Mouse (Mus musculus) hindbrain, embryonic 10.5 days (tissue): ENCODE results near the gene Plcg2. TPM values are rescaled to one million over a fixed set of nuclear protein-coding genes. Genes with fewer than 3 reads are reported as not detected.
A peak's percentile ranks its signal among the peaks of the same experiment; 100 is the strongest.

Experiments
- DNase-seq: peaks from one replicate; pipeline ENCODE4 v3.0.0-alpha.2; 2017; ENCODE audit warnings: low spot score
- H3K27ac ChIP-seq: fragments of 300-500 bp; sonication (generic); 2 replicates; pipeline ENCODE4 v1.5.1; 2016; ENCODE audit warnings: mild to moderate bottlenecking, moderate library complexity
- H3K27me3 ChIP-seq: fragments of 300-500 bp; sonication (generic); 2 replicates; pipeline ENCODE4 v1.6.1; 2016; ENCODE audit warnings: mild to moderate bottlenecking; ENCODE audit not compliant: poor library complexity, insufficient read depth, severe bottlenecking
- H3K36me3 ChIP-seq: fragments of 300-500 bp; sonication (generic); 2 replicates; pipeline ENCODE4 v1.6.1; 2016; ENCODE audit warnings: mild to moderate bottlenecking, moderate library complexity
- H3K4me1 ChIP-seq: fragments of 300-500 bp; sonication (generic); replicated peaks from 2 replicates; pipeline ENCODE4 v1.6.1; 2016; ENCODE audit warnings: mild to moderate bottlenecking
- H3K4me3 ChIP-seq: fragments of 300-500 bp; sonication (generic); 2 replicates; pipeline ENCODE4 v1.5.1; 2016; ENCODE audit warnings: mild to moderate bottlenecking, moderate library complexity
- H3K9me3 ChIP-seq: fragments of 300-500 bp; sonication (generic); 2 replicates; pipeline ENCODE4 v1.6.1; 2016; ENCODE audit warnings: mild to moderate bottlenecking, moderate library complexity
- WGBS: fragments of 180-500 bp; shearing (Covaris S2); methylation state at CpG from one replicate; pipeline ENCODE4 v1.1.7; 2016; 5-methylcytosine and 5-hydroxymethylcytosine counted together
- polyA plus RNA-seq: library from polyadenylated mRNA; unstranded; fragments of >200 nt; fragmentation: Nextera tagmentation; extraction: Ambion mirVana; gene quantifications from 2 replicates; pipeline ENCODE4 v1.2.1, GENCODE M21; 2016

Gene Plcg2
- polyA plus RNA-seq, 1 experiment from 2014 or later: 3.7 TPM

DNA sequence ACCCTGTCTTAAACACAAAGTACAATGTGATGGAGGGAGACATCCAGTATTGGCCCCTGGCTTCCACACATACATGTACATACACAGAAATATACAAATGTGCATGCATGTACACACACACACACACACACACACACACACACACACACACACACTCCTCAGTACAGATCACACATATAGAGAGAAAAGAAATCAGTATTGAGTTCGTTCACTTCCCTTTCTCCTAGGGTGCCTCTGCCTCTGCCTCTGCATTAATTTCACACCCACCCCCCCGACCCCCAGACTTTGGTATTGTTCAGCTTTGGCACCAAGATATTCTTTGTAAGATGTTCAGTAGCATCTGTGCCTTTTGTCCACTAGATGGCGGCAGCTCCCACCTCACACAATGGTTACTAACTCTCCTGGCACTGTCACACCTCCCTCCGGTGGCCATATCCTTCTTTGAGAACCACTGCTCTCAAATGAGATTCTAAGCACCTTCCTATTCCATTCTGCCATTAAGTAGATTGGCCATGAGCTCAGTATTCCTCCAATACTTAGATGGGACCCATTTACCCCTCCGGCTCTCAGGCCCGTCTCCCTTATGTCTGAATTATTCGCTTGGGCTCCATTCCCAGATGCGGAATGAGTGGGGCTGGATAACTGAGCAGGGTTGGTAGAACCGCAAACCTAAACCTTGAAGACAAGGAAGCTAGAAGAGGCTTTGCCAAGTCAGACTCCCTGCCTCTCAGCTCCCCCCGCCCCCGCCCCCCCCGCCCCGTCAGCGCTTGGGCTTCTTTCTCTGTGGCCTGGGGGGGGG, 128.1 kb downstream of the Plcg2 start:
- 73% methylated on average over 14 of the region's 14 CpGs for WGBS
- H3K4me3 ChIP-seq: no peak overlapping the region
- H3K9me3 ChIP-seq: peaks cover 7% of the 10 kb centered on the region; the same call in 1 of the 2 replicates
- H3K4me1 ChIP-seq: no peaks in the 10 kb centered on the region
- peak; percentile 61 for DNase-seq
- H3K27ac ChIP-seq: no peak overlapping the region
- H3K27me3 ChIP-seq: no peaks in the 10 kb centered on the region
- H3K36me3 ChIP-seq: no peaks in the 10 kb centered on the region

DNA sequence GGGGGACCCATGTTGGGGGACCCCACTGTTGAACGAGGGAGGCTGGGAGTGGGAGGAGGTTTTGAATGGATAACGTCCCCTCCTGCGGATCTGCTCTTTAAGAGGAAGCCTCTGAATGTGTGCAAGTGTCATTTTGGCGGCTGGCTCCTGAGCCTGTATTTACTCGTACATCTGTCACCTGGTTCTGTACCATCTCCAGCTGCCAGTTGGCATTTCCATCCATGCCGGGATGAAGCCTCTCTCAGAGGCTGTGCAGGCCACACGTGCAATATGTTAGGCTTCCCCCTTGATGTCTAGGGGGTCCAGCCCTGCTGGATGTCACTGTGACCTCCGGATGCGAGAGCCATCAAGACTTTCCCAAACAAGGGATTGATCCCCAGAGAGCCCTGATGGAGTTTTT, 129.0 kb downstream of the Plcg2 start:
- Histone ChIP-seq H3K9me3 (peaks cover 7% of the 10 kb centered on the region; the same call in 1 of the 2 replicates), H3K36me3 (no peaks in the 10 kb centered on the region), H3K27ac (no peak overlapping the region), H3K4me1 (no peaks in the 10 kb centered on the region), H3K4me3 (no peak overlapping the region), H3K27me3 (no peaks in the 10 kb centered on the region)
- 68% methylated on average over 9 of the region's 9 CpGs for WGBS
- DNase-seq: no peak

DNA sequence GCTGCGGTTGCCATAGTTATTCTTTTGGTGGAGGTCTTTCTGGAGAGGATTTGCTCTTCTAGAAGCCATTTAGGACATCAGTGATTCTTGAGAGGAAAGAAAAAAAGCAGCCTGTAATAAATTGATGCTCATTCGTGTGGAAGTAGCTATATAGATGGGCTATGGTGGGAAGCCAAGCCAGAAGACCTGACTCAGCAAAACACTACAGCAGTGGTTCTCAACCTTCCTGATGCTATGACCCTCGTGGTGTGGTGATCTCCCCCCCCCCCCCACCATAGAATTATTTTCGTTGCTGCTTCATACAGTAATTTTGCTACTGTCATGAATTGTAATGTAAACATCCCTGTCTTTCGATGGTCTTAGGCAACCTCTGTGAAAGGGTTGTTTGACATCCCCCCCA, 134.4 kb downstream of the Plcg2 start:
- H3K27me3 ChIP-seq: no peaks in the 10 kb centered on the region
- H3K36me3 ChIP-seq: no peaks in the 10 kb centered on the region
- H3K9me3 ChIP-seq: no peaks in the 10 kb centered on the region
- WGBS: 86% methylated on average over 5 of the region's 5 CpGs
- H3K4me3 ChIP-seq: no peak overlapping the region
- DNase-seq: no peak
- H3K27ac ChIP-seq: no peak overlapping the region
- no peaks in the 10 kb centered on the region for H3K4me1 ChIP-seq

DNA sequence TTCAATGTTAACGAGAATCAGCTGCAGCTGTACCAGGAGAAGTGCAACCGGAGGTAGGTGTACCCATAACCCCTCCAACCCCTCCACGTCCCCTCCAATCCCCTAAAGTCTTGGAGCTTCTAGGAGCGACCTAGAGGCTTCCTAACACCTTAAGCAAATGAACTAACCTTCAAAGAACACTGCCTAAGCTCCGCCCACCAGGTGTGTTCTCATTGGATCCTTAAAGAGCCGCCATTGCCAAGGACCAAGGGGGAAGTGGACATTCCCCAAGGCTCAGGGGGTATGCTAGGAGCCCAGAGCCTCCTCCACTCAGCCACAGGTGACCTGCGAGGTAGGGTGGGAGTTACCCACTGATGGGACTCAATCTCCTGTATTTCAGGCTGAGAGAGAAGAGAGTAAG, 136.3 kb downstream of the Plcg2 start:
- no peak for DNase-seq
- Histone ChIP-seq H3K27ac (no peak overlapping the region), H3K4me3 (no peak overlapping the region), H3K9me3 (no peaks in the 10 kb centered on the region), H3K4me1 (no peaks in the 10 kb centered on the region), H3K27me3 (no peaks in the 10 kb centered on the region), H3K36me3 (no peaks in the 10 kb centered on the region)
- 85% methylated on average over 7 of the region's 7 CpGs for WGBS

DNA sequence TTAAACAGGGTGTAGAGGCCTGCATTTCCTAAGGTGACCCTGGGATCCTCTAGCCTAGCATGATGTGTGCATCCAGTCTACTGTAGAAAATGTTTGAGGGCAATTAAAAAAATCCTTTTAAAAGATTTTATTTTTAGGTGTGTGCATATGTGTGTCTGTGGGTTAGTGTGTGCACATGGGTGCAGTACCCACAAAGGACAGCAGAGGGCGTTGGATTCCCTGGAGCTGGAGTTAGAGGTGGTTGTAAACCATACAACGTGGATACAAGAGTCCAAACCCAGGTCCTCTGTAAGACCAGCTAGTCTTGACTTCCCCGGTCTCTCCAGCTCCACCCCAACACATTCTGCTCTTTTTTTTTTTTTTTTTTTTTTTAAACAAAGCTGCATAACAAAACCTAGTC, 139.4 kb downstream of the Plcg2 start:
- WGBS: 67% methylated on average over 3 of the region's 3 CpGs
- Histone ChIP-seq H3K27me3 (no peaks in the 10 kb centered on the region), H3K27ac (no peak overlapping the region), H3K4me3 (no peak overlapping the region), H3K4me1 (no peaks in the 10 kb centered on the region), H3K36me3 (no peaks in the 10 kb centered on the region), H3K9me3 (peaks cover 4% of the 10 kb centered on the region; the same call in 1 of the 2 replicates)
- no peak for DNase-seq

DNA sequence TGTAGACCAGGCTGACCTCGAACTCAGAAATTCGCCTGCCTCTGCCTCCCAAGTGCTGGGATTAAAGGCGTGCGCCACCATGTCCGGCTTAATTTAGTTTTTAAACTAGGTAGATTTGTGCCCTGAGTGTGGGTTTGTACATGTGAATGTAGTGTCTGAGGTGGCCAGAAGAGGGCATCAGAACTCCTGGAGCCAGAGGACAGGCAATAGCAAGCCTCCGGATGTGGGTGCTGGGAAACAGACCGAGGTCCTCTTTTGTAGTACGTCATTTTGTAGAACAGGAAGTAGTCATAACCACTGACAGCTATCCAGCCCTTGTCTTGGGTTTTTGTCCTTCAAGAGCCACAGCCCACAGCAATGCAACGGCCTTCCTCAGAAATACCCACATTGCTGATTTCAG, 141.5 kb downstream of the Plcg2 start:
- 95% methylated on average over 9 of the region's 9 CpGs for WGBS

DNA sequence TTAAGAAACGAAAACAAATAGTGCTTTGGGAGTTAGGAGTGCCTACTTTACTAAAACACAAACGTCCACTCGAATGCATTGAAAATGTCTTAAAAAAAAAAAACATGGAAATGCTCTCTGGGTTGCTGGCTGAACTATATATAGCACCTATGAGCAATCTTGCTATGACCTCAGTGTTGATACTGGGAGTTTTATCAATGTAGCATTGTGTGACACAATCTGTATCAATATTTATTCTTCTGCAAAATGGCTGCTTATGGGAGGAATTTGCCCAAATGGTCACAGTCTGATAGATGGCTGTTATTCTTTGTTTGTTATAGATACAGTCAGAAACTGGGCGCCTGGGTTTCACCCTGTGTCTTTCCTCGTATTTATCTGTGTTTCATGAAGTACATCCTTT, 147.4 kb downstream of the Plcg2 start:
- no peak for DNase-seq
- Histone ChIP-seq H3K4me3 (no peak overlapping the region), H3K27me3 (no peaks in the 10 kb centered on the region), H3K27ac (no peak overlapping the region), H3K4me1 (no peaks in the 10 kb centered on the region), H3K9me3 (no peaks in the 10 kb centered on the region), H3K36me3 (no peaks in the 10 kb centered on the region)
- WGBS: 72% methylated on average over 5 of the region's 5 CpGs

More for the DNA sequence above, 141.5 kb downstream of the Plcg2 start:
- peaks cover 4% of the 10 kb centered on the region; the same call in 1 of the 2 replicates for H3K9me3 ChIP-seq
- DNase-seq: no peak
- H3K4me1 ChIP-seq: no peaks in the 10 kb centered on the region
- no peak overlapping the region for H3K27ac ChIP-seq
- H3K4me3 ChIP-seq: no peak overlapping the region
- no peaks in the 10 kb centered on the region for H3K27me3 ChIP-seq
- no peaks in the 10 kb centered on the region for H3K36me3 ChIP-seq

DNA sequence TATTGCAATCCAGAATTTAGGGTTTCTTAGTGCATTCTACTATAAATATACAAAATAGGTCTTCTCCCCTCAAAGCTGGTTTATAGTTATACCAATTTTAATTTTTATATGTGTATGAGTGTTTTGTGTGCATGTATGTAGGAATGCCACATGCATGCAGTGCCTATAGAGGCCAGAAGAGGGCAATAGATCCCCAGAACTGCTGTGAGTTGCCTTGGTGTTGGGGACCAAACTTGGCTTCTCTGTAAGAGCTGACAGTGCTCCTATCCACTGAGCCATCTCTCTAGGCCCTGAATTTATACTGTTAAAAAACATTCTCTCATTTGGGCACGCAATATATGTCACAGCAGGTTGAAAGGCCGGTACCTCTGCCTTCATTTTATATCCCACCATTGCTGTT, 147.9 kb downstream of the Plcg2 start:
- Histone ChIP-seq H3K9me3 (no peaks in the 10 kb centered on the region), H3K4me1 (no peaks in the 10 kb centered on the region), H3K4me3 (no peak overlapping the region), H3K27me3 (no peaks in the 10 kb centered on the region), H3K27ac (no peak overlapping the region), H3K36me3 (no peaks in the 10 kb centered on the region)
- 46% methylated on average over 2 of the region's 2 CpGs for WGBS
- DNase-seq: peak; percentile 62

DNA sequence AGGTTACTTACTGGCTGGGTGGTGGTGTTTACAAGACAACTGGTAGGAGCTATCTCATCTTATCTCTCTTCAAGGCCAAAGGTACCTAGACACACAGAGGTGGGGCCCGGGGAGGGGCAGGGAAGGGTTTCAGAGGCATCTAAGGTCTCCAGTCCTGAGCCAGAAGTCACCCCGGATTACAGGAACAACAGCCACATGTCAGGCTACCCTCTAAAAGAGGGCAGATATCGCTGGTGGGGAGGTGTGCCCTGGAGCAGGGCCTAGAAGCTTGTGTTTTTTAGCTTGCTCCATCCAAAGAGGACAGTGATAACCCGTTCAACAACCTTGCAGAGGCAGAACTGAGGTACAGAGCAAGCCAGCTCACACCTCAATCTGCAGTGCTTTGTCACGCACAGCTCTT, 148.3 kb downstream of the Plcg2 start:
- Histone ChIP-seq H3K4me1 (no peaks in the 10 kb centered on the region), H3K27me3 (no peaks in the 10 kb centered on the region), H3K27ac (no peak overlapping the region), H3K4me3 (no peak overlapping the region), H3K36me3 (no peaks in the 10 kb centered on the region), H3K9me3 (no peaks in the 10 kb centered on the region)
- 72% methylated on average over 5 of the region's 5 CpGs for WGBS
- no peak for DNase-seq

DNA sequence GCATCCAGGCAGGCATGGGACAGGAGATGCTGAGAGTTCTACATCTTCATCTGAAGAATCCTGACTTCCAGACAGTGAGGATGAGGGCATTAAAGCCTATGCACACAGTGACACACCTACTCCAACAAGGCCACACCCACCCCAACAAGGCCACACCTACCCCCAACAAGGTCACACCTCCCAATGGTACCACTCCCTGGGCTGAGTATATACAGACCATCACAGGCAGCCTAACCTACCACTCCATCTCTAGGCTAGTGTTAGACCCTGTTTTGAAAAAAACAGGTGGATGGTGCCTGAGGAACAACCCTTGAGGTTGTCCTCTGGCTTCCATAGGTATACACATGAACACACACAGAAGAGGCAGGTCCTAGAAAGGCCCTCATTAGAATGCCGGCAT, 154.2 kb downstream of the Plcg2 start:
- H3K4me1 ChIP-seq: no peaks in the 10 kb centered on the region

DNA sequence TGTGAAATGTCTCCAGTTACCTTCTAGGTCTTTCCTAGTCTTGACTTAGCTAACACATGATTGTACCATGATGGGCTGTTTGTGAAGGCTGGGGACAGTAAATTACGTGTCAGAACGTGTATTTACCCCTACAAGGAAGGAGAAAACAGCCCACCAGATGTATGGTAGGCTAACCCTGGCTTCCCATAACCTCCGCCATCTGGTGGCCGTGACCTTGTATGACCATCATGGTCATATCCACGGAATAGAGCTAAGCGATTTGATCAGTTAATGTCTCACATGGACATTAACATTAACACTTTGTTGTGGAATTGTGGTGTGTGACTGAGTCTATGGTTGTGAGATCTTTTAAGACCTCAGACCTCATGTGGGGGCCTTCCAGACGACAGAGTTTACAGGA, 160.9 kb downstream of the Plcg2 start:
- Histone ChIP-seq H3K9me3 (no peaks in the 10 kb centered on the region), H3K27ac (no peak overlapping the region), H3K27me3 (no peaks in the 10 kb centered on the region), H3K36me3 (no peaks in the 10 kb centered on the region), H3K4me3 (no peak overlapping the region), H3K4me1 (peaks cover 17% of the 10 kb centered on the region)
- WGBS: 83% methylated on average over 7 of the region's 7 CpGs
- no peak for DNase-seq

More for the DNA sequence above, 154.2 kb downstream of the Plcg2 start:
- 97% methylated on average over 1 of the region's 1 CpGs for WGBS
- Histone ChIP-seq H3K36me3 (no peaks in the 10 kb centered on the region), H3K9me3 (no peaks in the 10 kb centered on the region), H3K4me3 (no peak overlapping the region), H3K27ac (no peak overlapping the region), H3K27me3 (no peaks in the 10 kb centered on the region)
- DNase-seq: no peak

DNA sequence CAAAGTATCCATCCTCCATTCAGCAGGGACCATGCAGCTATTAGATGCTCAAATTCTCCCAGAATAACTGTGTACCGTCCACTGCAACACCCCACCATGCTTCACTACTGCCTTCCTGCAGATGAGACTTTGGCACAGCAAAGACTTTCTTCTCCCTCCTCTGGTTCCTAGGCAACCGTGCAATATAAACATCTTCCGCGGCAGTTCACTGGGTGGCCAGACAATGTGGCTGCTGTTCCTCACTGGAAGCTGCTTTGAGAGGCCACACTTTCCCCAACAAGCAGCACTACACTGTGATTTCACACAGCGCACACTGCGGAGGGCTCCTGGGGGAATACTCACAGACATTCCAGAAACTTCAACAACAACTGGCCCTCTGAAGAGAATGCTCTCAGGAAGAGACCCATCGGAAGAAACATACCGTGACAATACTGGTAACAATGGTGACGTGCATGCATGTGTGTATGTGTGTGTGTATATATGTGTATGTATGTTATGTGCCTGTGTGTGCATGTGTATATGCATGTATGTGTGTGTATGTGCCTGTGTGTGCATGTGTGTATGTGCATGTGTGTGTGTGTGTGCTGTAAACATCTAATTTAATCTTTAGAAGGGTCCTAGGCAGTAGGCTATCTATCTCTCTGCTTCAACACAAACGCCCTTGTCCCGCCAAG, 162.4 kb downstream of the Plcg2 start:
- Histone ChIP-seq H3K36me3 (no peaks in the 10 kb centered on the region), H3K9me3 (no peaks in the 10 kb centered on the region), H3K27ac (peak overlapping the region; percentile 42; the same call in 1 of the 2 replicates), H3K27me3 (no peaks in the 10 kb centered on the region), H3K4me1 (peaks cover 17% of the 10 kb centered on the region), H3K4me3 (no peak overlapping the region)
- DNase-seq: peak; percentile 74
- WGBS: 33% methylated on average over 11 of the region's 11 CpGs

DNA sequence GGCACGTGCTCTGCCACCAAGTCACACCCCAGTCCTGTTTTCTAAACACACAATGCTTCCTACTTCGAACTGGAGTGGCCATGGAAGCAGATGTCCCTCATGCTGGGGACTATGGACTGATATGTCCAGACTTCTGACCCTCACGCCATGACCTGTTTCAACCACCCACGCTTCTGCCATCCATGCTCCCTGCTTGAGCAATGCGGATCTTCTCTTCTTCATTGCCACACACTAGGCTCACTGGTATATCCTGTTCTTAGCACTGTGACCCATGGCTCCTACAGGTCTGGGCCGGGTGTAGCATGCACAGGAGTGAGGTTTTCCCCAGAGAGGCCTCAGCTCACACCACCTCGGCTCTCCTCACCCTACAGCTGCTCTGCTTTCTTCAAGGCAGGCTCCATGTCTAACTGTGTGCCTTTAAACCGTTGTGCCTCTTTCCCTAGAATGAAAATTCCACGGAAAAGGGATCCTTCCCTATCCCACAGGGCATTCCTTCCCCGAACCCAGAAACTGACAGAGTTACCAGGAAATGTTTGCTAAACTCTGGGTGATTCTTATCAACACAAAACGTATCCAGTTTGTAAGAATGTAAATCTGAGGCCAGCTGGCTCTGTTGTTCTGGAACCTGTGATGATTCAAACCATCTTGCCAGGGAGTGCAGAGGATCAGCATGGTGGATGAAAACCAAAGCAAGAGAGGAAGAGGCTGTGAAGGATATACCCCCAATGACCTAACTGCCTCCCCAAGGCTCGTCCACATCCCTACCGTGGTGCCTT, 169.4 kb downstream of the Plcg2 start:
- WGBS: 83% methylated on average over 13 of the region's 13 CpGs
- no peak for DNase-seq

More for the DNA sequence above, 169.4 kb downstream of the Plcg2 start:
- Histone ChIP-seq H3K36me3 (no peaks in the 10 kb centered on the region), H3K9me3 (no peaks in the 10 kb centered on the region), H3K4me1 (peaks cover 14% of the 10 kb centered on the region; the same call in 1 of the 2 replicates), H3K27ac (no peak overlapping the region), H3K27me3 (no peaks in the 10 kb centered on the region), H3K4me3 (no peak overlapping the region)
